In genomic region chr9:62555258-62555856, GRCm38 (mm10) we compare ENCODE assay signal across 8 mouse cellular contexts. TPM values are rescaled to one million over a fixed set of nuclear protein-coding genes. Genes with fewer than 3 reads are reported as not detected.
DNase-seq lines count a peak whose midpoint lies in the region; ATAC-seq and TF ChIP-seq lines count a peak whose summit lies in the region.
"Had no signal": no experiment of that assay in that cellular context is flagged by ENCODE, and none has a peak within 500 bp of the region (broad histone marks: within the 10 kb centered on the region; RNA-seq: fewer than 3 reads in every experiment).

No protein-coding gene starts in this region.

- ATAC-seq in megakaryocyte progenitor cell, adult 5-6 weeks (replicated peaks; ENCODE audit: poor library complexity) = peak; percentile 62

- H3K27ac ChIP-seq in layer of hippocampus, adult 2 months = peak overlapping the region; percentile 96

- peak; percentile 70 to 71 for DNase-seq in layer of hippocampus, adult 2 months (ENCODE audit: low spot score in 2 of 2)
- DNase-seq in layer of hippocampus, adult 8-10 months (ENCODE audit: low spot score in 2 of 2) = no peak
- DNase-seq in ES-CJ7 (ENCODE audit: low read depth, low spot score) = peak; percentile 65
- peak; percentile 71 for DNase-seq in adipocyte (ENCODE audit: low spot score)
- peak; percentile 55 for DNase-seq in forelimb bud, embryonic 11.5 days (ENCODE audit: low read depth, low spot score)
- no peak for DNase-seq in ovary, postnatal 14 days (ENCODE audit: low spot score)

- peak; percentile 86 for TF ChIP-seq CTCF in layer of hippocampus, adult 2 months (conservative IDR thresholded peaks at IDR 0.05)

- no peak overlapping the region for H3K4me3 ChIP-seq in layer of hippocampus, adult 2 months
- H3K4me3 ChIP-seq: erythroblast, embryonic 14.5 days had no signal

RNA-seq across cellular contexts. Expression of gene Coro2b, which starts 18.5 kb away (rescaled TPM):
- 100 to 1,000 TPM; 226 to 243 TPM for total RNA-seq in layer of hippocampus, adult 2 months (2021)
- total RNA-seq in layer of hippocampus, adult 8-10 months (2022) = 100 to 1,000 TPM; 201 to 245 (median 216) TPM
- 0.10 and 0.30 TPM in 2 replicates for total RNA-seq in megakaryocyte progenitor cell, adult 5-6 weeks (2015)
- not detected in 2 replicates for total RNA-seq in megakaryocyte progenitor cell, adult 5-6 weeks (2017)

Comparison
In these comparisons a context has a peak if more than half of its experiments do, and no peak if none do; other contexts are left out.
1. DNase-seq: peak in layer of hippocampus, adult 2 months (2 of 2), ES-CJ7 (single experiment), adipocyte (single experiment) and forelimb bud, embryonic 11.5 days (single experiment); none in layer of hippocampus, adult 8-10 months (0 of 2) and ovary, postnatal 14 days (single experiment).
2. RNA of gene Coro2b, which starts 18.5 kb away (total RNA-seq): 226 to 243 TPM in layer of hippocampus, adult 2 months and 201 to 245 TPM in layer of hippocampus, adult 8-10 months; 0.10 to 0.30 TPM in megakaryocyte progenitor cell, adult 5-6 weeks; every median in the first group is over 100 times any median in the second.